Mouse (Mus musculus) spleen, postnatal 4 days (tissue): ENCODE data around the gene Csk.

Experiments
- DNase-seq, 2 experiments: peaks; one replicate each; pipeline ENCODE4 v3.0.0; 2022; ENCODE audit warnings: low spot score in 2 of 2

The Csk gene

DNA sequence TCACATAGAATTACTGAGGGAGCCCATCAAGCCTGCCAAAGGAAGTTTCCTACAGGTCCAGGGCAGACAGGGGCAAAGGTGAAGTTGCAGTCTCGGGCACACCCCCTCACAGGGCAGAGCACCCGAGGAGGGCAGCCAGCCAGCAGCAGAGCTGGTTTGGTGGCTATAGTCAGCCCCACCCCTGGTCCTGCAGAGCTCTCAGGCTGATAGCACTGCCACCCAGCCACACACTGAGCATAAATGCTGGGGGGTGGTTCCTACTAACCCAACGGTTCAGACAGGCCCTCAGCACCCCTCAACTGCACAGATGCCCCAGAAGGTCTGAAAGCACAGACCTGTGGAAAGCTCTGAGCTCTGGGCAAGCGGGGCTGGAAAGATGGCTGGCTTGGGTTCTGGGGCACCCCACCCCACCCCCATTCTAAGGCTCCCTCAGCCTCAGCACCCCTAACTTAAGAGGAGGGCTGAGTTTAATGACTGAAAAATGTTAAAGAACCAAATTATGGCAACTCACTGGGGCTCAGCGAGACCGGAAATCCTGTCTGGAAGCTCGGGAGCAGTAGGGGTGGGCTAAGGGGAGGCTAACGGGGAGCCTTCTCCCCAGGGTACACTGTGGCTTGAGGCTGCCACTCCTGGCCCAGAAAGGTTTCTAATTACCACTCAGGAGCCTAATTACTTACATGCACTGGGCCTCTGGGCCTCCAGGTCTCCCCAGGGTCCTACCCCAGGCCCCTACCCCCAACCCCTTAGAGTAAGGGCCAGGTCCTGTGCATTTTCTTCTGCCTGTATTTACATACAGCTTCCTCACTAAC is 14.6 kb downstream of the Csk start:
- DNase-seq = peak; percentile 83 to 88

DNA sequence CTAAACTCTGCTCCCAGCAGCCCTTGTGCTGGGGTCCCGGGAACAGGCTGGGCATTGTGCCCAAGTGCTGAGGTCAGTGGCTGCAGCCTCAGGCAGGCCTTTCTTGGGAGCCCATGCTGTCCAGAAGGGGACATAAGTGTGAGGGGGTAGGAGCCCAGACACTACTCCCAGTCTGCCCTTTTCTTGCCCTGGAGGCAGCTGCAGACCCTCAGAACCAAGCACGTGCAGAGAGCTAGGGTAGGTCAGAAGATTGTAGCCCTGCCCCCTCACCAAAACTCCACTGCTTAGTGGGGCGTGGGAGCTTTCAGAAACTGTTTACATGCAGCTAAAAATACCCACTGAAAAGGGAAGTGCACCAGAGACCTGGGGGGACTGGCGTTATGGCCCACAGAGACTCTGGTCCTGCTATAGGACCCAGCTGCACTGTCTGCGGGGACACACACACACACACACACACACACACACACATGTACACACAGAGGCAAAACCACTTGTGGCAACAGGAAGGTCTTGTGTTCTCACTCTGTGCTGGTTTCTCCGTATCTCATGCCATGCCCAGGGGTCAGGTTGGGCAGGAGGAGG is 15.6 kb downstream of the Csk start:
- DNase-seq = peak; percentile 63 to 75

DNA sequence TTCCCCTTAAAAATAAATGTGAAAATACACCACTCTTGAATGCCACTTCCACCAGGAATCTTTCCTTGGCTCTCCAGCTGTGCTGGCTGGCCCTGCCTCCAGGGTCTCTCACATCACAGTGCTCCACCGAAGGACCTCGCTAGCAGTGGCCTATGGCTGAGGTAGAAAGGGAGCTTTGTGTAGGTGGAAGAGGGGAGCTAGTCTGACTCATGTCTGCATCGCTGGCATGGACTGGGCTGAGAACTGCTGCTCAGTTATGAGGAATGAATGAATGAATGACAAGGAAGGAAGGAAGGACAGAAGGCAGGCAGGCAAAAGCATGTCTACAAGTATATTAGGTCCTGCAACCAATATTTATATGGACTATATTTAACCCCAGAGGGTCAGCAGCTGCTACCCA is 16.2 kb downstream of the Csk start:
- no peak for DNase-seq

DNA sequence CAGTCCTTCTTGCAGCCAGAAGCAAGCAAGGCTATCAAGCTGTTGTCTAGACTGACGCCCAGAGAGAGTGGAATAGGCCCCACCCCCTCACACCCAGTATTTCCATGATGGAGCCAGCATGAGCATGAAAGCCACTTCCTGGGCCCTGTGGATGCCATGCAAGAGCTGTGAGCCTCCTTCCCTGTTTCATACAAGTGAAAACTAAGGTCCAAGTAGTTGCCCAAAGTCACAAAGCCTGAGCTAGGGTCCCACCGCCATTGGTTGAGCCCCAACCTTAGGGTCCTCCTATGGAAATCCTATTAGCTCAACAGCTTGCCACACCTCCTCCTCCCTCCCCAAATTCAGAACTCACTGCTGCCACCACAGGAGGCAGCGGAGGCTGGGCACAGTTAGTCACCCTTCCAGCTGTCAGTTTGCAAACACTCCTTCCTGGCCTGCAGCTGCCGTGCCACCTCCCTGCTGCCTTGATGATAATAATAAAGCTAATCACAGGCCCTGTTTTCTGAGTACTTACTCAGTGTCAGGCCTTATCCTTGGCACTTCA is 19.9 kb downstream of the Csk start:
- peak; percentile 56 to 73 for DNase-seq

DNA sequence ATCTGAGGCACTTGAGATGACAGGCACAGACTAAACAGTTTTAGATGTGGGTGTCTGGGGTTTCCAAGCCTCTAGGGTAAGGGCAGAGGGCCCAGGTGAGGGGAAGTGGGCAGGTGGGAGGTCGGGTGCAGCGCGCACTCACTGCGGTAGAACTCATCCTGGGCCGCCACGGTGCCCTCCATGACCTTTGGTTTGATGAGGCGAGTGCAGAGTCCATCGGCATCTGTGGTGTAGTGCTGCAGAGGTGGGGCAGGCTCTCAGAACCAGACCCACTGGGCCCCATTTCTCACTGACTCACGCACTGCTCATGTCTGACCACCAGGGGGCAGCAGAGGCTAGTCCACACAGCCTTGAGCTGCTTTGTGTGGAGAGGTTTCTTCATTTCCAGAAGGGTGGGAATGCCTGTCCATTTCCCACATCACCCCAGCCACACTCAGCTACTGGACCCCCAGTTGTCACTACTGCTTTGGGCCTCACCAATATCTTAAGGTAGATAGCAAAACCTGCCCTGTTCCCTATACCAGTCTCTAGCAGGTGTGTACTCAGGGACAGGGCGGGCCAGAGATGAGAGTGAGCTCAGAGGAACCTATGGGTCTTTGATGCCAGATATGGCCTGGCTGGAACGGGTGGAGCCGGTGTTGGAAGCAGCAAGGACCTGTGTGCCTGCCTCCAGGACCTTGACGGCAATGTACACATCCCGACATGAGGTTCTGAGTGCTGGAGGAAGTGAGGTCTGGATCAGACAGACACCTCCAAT is 24.1 kb downstream of the Csk start:
- peak; percentile 79 to 95 for DNase-seq

DNA sequence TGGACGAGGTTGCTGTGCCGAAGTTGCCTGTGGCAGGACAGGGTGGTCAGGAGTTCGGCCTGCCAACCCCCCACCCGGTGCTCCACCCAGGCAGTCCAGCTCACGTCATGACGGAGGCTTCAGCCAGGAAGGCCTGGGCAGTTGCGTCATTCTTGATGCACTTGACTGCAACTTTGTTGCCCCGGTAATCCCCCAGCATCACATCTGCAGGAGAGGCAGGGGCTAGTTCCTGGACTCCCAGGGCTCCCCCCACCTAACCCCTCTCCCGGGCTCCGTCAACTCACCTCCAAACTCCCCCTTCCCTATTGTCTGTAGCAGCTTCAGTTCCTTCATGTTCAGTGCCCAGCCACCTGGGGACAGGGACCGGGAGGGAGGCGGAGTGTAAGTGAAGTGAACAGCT is 24.7 kb downstream of the Csk start:
- peak in 1 of 2 experiments; percentile 67 for DNase-seq

DNA sequence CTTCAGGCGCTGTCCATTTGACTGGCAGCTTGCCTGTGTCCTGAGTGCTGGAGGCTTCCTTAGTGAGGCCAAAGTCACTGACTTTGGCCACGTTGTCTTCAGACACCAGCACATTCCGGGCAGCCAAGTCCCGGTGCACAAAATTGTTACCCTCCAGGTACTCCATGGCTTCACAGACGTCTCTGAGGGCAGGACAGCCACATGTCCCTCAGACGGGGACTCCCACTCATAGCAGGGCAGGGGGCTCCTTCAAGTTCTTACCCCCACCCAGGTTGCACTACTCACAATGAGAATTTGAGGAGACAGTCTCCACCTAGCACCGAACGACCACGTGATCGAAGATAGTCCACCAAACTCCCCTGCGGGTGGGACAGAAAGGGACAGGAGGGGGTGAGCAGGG is 25.5 kb downstream of the Csk start:
- DNase-seq = no peak

DNA sequence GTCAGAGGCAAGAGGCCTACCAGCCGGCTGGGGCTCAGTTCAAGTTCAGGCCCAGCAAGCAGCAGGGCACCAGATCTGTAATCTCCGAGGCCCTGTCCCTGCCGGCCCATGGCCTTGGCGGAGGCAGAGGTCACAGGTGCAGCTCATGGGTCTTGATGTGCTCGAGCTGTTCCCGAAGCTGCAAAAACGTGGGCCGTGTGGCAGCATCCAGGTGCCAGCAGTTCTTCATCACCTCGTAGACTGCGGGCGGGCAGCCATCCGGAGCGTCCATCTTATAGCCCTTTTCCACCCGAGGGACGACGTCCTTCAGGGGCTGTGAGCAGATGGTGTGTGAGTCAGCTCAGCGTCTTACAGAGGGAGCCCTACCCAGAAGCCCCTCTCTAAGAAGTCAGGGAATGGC is 26.2 kb downstream of the Csk start:
- DNase-seq = no peak

DNA sequence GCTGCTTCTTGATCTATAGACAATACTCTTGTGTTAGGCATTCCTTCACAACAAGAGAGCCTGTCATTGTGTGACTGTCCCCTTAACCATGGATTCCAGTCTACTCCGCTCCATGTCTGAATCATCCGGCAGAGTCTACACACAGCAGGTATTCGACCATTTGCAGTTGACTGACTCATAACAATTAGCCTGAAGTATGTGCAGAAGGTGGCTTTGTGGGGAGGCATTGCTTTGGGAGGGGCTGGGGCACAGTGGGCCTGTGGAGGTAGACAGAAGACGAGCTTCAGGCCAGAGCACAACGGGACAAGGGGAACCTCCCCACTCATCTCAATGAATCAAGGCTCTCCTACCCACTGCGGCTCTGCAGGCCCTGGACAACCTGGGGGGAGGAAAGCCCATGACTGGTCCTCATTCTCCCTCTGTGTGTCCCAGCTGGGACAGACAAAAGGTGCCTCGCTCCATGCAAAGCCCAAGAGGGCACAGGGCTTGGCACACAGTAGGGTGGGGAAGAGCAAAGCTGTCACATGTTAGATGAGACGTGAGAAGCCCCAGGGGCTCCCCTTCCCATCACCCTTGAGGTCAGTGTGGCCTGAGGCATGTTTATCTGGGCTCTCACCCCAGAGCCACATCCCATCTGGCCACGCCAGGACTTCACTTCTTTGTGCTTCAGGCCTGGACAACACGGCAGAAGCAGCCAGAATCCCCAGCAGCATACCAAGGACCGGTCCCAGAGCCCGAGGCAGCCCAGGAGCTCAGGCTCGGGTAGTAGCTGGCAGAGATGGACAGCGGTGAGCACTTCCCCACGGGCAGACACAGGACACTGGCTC is 27.5 kb downstream of the Csk start:
- no peak for DNase-seq

DNA sequence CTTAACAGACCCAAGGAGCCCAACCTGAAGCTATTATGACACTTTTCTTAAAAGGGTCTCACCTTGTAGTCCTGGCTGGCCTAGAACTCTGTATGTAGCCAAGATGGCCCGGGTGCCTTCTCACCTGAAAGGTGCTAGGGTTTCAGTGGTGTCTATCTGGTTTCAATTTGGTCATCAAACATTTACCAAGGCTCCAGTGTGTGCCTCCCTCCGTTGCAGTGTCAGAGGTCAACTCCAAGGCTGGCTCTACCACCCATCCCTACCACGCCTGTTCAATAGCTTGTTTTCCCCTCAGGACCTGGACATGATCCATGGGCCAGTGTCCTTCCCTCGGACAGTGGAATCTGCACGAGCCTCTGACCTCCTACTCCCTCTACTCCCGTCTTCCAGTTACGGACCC is 29.1 kb downstream of the Csk start:
- no peak for DNase-seq

DNA sequence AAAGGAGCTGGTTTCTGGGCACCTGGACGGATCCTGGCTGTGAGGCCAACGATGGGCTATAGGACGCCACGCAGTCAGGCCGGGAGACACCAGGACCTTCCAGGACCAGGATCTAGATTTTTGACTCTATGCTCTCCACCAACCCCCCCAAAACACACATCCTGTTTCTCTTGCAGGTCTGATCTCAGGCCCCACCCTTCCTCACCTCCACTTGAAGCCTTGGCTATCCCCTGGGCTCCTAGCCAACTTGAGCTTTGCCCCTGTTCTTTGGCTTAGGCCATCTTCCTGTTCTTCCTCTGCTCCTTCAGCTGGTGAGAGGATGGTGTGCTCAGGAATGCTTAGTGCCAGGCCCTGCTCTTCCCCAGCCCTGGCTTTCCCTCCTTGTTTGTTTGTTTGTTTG is 32.8 kb downstream of the Csk start, which contains the start of gene Lman1l:
Gene Lman1l, minus strand, starts transcription at position 101 of the 400 bp plus-strand sequence.
- no peak for DNase-seq

DNA sequence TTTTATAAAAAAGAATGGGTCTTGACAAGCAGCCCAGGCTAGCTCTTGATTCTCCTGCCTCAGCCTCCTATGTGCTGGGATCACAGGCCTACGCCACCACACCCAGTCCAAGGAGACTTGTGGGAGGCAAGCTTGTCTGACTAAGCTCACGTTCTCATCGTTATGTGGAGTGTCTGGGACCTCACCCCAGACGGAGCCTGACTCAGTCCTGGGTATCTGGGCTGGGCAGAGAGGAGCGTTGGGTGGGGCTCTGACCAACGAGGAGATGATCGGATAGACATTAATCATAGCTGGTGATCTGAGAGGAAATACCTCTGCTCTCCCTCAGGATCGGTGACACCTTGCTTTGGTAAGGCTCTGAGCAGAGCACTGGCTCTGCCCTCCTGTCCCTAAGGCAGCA is 34.6 kb downstream of the Csk start:
- no peak for DNase-seq

DNA sequence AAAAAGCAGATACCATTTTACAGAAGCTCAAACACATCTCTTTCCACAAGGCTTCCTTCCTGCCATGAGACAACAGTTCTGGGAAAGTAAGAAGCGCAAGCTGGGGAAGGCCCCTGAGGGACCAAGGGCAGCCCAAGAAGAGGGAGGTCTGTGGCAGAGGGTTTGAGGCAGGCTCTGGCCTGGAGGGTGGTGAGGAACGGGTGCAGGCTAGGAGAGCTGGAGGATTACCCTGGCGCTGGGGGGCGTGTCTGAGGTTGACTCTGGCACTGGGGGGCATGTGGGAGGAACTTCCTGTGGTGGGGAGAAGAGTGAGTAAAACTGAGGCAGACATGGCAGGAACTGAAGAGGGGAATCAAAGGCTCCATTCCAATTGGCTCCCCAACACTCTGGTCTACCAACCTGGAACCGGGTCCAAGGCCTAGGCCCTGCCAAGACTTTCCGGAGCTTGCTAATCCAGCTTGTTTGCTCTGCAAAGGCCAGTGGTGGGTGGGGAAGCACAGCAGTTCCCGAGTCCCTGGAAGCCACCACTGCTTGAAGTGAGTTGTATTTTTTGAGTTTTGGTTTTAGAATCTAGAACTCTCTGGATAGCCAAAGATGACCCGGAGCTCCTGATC is 35.8 kb downstream of the Csk start:
- no peak for DNase-seq

DNA sequence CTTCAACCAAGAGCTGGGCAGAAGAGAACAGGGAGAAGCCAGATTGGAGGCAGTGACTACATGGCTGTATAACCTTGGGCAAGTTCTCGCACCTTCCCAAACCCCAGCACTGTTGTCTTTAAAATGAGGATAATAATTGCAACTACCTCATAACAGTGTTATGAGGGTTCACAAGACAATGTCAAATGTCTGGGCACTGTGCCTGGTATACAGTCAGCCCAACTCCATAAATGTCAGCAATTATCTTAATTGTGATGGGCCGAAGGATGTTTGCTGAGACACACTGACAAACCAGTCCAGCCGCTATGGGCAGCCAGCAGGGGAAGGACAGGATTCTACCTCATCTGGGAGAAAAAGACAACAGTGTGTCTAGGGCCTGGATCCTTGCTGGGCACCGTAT is 38.6 kb downstream of the Csk start:
- DNase-seq = no peak

DNA sequence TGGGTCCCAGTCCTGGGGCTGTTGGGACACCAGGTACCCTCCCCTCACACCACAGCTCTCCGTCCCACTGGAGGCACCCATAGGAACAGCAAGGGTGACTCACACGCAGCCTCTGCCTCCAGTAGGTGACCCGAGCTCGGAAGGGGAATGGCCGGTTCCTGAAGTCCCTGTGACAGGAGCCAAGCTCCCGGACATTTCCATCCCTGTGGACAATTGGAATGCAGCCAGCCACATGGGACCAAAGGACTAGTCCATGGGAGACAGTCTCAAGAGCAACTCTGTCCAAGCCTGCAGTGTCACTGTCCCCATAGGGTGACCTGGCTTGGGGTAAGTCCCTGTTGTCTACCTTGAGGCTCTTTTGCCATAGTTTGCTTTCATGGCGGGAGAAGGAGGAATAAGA is 39.5 kb downstream of the Csk start:
- no peak for DNase-seq

DNA sequence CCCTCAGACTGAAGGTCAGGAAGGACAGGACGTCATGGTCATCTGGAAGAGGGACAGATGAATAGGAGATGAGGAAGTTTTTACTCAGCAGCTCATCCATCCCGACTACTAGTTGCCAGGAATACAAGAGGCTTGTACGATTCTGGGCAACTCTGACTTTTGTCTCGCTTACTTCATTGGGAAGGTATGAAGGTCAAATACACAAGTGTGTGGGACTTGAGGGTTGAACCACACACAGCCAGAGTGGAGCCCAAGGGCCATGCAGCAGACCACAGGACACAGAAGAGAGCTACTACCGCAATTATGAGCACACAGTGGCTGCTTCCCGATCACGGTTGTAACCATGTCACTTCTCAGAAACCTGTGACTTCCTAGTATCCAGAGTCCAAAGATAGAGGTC is 40.8 kb downstream of the Csk start:
- no peak for DNase-seq

DNA sequence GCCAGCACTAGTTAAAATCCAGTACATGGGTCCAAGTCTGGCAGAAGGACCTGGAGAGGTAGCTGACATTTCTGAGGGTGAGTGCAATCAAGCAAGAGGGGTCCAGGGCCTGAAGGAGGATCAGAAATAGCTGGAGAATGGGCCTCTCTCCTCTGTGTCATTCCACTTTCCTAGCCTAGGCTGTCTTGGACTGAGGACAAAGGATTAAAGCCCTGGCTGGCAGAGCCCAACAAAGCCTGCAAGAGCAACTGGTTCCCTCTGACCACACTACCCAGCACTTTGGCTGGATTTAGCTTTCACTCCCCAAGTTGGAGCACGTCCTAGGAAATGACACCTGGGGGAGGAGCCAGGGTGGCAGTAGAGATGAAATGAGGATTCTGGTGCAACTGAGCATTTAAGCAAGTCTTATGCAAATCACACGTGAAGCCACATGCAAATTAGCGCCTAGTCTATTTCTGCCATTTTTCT is 43.0 kb downstream of the Csk start:
- no peak for DNase-seq

DNA sequence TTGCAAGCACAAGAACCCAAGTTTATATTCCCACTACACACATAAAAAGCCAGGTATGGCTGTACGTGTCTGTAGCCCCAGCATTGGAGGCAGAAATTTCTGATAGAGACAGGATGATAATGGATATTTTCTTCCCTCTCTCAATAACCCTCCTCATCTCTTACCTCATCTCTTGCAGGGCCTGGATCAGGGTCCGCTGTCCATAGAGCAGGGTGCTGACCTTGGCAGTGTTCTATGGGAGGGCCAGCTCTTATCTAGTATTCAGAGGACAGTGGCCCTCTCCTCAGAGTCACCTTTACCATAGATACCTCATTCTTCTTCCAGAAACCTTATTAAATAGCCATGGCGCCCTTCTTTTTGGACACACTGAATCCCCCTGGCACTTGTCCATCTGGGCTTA is 43.6 kb downstream of the Csk start:
- no peak for DNase-seq

DNA sequence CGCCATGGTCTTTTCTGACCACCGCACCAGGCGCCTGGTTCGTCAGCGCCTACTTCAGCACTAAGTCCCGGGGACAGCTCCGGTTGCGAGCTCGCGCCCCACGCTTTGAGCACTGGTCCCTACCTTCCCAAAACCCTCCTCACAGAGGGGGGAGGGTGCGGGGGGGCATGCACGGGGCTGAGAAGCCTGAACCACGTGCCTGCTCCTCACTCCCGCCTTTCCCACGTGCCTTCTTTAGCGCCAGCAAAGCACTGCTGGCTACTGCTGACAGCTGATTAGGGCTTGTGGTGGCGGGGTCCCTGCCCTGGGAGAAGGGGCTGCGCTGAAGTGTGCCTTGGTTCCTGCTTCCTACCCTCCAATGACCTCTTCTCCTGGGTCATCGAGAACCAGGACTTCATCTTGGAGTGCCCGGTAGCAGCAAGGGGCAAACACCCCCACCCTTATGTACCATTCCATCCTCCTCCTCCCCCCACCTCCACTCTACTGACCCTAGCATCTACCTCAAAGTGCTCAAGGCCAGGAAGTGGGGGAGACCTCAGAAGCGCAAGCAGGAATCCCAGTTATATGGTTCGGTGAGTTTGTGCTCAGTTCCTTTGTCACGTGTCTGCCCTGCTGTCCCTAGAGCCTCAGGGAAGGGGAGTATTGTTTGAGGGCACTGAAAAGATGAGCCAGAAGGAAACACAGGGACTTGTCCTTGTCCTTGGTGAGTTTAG is 47.1 kb downstream of the Csk start, which contains the start of gene Cplx3:
Gene Cplx3, minus strand, starts transcription at position 143 of the 713 bp plus-strand sequence.
- DNase-seq = peak; percentile 39 to 80

DNA sequence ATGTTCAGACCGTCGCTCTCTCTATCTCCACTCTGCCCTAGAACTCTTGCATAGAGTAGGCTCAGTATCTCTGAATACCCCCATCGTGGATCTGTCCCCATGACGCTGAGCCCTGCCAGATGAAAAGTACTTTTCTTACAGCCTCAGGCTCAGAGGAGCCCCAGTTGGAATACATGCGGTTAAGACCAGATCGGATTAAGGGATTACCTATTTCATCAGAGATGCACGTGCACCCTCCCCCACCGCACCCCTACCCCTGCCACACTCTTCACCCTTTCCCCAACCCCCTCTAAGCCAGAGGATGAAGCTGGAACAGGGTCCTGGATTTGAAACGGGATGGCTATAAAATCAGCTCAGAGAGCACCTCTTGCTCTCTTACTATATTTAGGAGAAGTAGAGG is 47.9 kb downstream of the Csk start:
- DNase-seq = no peak
